Mouse (Mus musculus) embryonic facial prominence, embryonic 14.5 days (tissue): ENCODE results near the gene Ninj2. TPM values are rescaled to one million over a fixed set of nuclear protein-coding genes. Genes with fewer than 3 reads are reported as not detected.

Source experiments
- ATAC-seq: fragments of 200-750 bp; cut with Nextera tagmentation; 2 replicates; pipeline ENCODE4 v1.8.0; 2017; ENCODE audit warnings: low read depth, moderate number of reproducible peaks, moderate TSS enrichment
- DNase-seq: peaks from one replicate; pipeline ENCODE4 v3.0.0-alpha.2; 2015; ENCODE audit warnings: low spot score
- H3K27ac ChIP-seq: fragments of 300-500 bp; sonication (generic); replicated peaks from 2 replicates; pipeline ENCODE4 v1.5.1; 2014; ENCODE audit warnings: low read depth, mild to moderate bottlenecking, low read length, moderate library complexity
- H3K27me3 ChIP-seq: fragments of 300-500 bp; sonication (generic); replicated peaks from 2 replicates; pipeline ENCODE4 v1.6.1; 2014; ENCODE audit warnings: low read length; ENCODE audit not compliant: control insufficient read depth, insufficient read depth
- H3K36me3 ChIP-seq: fragments of 300-500 bp; sonication (generic); 2 replicates; pipeline ENCODE4 v1.6.1; 2014; ENCODE audit warnings: low read length, mixed read lengths; ENCODE audit not compliant: control insufficient read depth, insufficient read depth
- H3K4me1 ChIP-seq: fragments of 300-500 bp; sonication (generic); 2 replicates; pipeline ENCODE4 v1.6.1; 2014; ENCODE audit warnings: antibody characterized with exemption, low read length; ENCODE audit not compliant: control insufficient read depth, insufficient read depth
- H3K4me2 ChIP-seq: fragments of 300-500 bp; sonication (generic); 2 replicates; pipeline ENCODE4 v1.6.1; 2014; ENCODE audit warnings: low read depth, mild to moderate bottlenecking, low read length, moderate library complexity, mixed read lengths
- H3K4me3 ChIP-seq: fragments of 300-500 bp; sonication (generic); 2 replicates; pipeline ENCODE4 v1.5.1; 2014; ENCODE audit warnings: low read depth, mild to moderate bottlenecking, low read length
- H3K9ac ChIP-seq: fragments of 300-500 bp; sonication (generic); 2 replicates; pipeline ENCODE4 v1.6.1; 2014; ENCODE audit warnings: low read depth, mild to moderate bottlenecking, low read length, moderate library complexity, mixed read lengths
- H3K9me3 ChIP-seq: fragments of 300-500 bp; sonication (generic); 2 replicates; pipeline ENCODE4 v1.6.1; 2016; ENCODE audit warnings: low read length; ENCODE audit not compliant: control insufficient read depth
- WGBS: fragments of 180-500 bp; shearing (Covaris S2); extraction: QIAGEN DNeasy Blood & Tissue Kit; methylation state at CpG from one replicate; pipeline ENCODE4 v1.1.7; 2014; 5-methylcytosine and 5-hydroxymethylcytosine counted together
- polyA plus RNA-seq: library from polyadenylated mRNA; unstranded; fragments of >200 nt; fragmentation: Nextera tagmentation; extraction: Ambion mirVana; gene quantifications from 2 replicates; pipeline ENCODE4 v1.2.1, GENCODE M21; 2014

Gene Ninj2
- polyA plus RNA-seq, 1 experiment from 2014 or later, result 0.61 TPM

DNA sequence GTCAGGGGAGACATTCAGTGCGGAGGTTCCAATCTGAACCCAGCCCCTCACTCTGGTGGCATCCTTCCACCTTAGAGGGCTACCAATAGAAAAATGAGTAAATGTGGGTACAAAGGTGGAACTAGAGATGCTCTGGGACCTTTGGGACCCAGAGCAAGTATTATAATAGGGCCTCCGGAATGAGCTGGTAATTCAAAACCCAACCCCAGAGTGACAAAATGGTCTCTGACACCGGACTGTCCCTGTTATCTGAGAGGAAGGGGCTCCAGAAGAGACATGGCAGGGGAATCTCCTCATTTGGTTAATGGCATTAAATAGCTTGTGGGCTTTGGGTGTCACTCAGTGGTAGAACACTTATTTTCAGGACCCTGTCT lies 18.2 kb downstream of the Ninj2 start:
- Histone ChIP-seq H3K9ac (no peak overlapping the region), H3K27ac (0 out of 2 replicates have a peak overlapping the region, but pooled peaks have one; percentile 85), H3K4me3 (no peak overlapping the region), H3K4me1 (peaks cover 25% of the 10 kb centered on the region), H3K9me3 (no peaks in the 10 kb centered on the region), H3K4me2 (no peak overlapping the region), H3K27me3 (no peaks in the 10 kb centered on the region), H3K36me3 (no peaks in the 10 kb centered on the region)
- ATAC-seq (no peak), DNase-seq (no peak)
- WGBS, result 67% methylated on average over 3 of the region's 3 CpGs

DNA sequence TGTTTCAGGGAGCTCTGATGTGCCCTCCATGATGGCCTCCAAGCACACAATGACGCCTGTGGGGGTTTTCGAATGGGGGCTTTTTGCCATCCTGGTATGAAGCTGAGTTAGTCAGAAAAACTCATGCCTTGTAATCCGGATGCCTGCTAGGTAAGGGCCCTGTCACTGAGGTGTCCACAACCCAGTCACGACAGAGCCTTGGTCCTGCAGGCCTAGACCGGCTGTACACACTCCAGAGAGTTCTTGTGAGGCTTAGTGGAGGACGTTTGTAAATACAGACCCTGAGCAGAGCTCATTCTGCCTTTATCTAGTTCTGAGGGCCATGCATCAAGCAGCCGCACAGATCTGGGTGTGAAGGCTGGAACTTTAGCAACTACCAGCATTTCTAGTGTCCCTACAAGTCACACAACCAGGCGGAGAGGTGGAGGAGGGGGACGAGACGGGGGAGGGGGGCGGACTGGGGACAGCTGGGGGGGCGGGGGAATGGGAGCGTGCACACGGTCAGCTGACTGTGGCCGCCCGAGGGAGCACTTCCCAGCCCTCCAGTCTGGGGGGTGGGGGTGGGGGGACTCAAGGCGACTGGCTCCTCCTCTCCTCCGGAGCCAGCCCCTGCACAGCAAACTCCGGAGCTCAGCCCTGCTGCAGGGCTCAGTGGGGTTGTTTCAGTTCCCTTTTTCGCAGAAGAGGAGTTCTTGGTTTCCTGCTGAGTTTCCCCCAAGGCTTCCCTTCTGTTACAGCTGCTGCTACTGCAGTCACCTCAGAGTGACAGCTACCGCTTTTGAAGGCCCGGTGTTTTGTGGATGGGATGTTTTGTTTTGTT lies 19.0 kb downstream of the Ninj2 start:
- peak overlapping the region; percentile 85 for H3K27ac ChIP-seq
- DNase-seq (peak; percentile 95), ATAC-seq (peak; percentile 90)
- peak overlapping the region; percentile 25 for H3K4me3 ChIP-seq
- H3K27me3 ChIP-seq, result no peaks in the 10 kb centered on the region
- H3K9ac ChIP-seq, result peak overlapping the region; percentile 48; the same call in 1 of the 2 replicates
- WGBS, result 15% methylated on average over 10 of the region's 22 CpGs
- H3K36me3 ChIP-seq, result no peaks in the 10 kb centered on the region
- H3K4me2 ChIP-seq, result peak overlapping the region; percentile 48
- peaks cover 25% of the 10 kb centered on the region for H3K4me1 ChIP-seq
- no peaks in the 10 kb centered on the region for H3K9me3 ChIP-seq

DNA sequence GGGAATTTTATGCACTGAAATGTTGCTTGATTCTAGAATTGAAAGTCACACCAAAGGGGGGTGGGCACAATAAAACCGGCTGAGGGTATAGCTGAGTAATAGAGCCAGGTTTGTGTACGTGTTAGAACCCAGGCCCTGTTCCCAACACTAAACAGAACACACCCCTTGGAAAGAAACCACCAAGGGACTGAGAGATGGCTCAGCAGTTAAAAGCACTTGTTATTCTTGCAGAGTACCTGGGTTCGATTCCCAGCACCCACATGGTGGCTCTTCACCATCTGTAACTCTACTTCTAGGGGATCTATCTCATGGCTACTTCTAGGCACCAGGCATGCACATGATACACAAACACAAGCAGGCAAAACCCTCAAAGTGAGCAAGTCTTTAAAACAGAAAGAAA lies 20.7 kb downstream of the Ninj2 start:
- Histone ChIP-seq H3K27me3 (no peaks in the 10 kb centered on the region), H3K9me3 (no peaks in the 10 kb centered on the region), H3K9ac (no peak overlapping the region), H3K27ac (peak overlapping the region; percentile 78), H3K4me2 (no peak overlapping the region), H3K4me1 (peaks cover 21% of the 10 kb centered on the region), H3K36me3 (no peaks in the 10 kb centered on the region), H3K4me3 (no peak overlapping the region)
- ATAC-seq, result no peak
- no peak for DNase-seq
- WGBS, result 86% methylated on average over 3 of the region's 3 CpGs

GRCm38 (mm10) chr6:120114271-120114670 lies 21.1 kb downstream of the Ninj2 start:
- Histone ChIP-seq H3K4me3 (no peak overlapping the region), H3K27ac (peak overlapping the region; percentile 78), H3K4me1 (peaks cover 17% of the 10 kb centered on the region), H3K36me3 (no peaks in the 10 kb centered on the region), H3K4me2 (no peak overlapping the region), H3K27me3 (no peaks in the 10 kb centered on the region), H3K9ac (no peak overlapping the region), H3K9me3 (no peaks in the 10 kb centered on the region)
- no peak for DNase-seq
- no peak for ATAC-seq
- WGBS, result 71% methylated on average over 1 of the region's 1 CpGs

DNA sequence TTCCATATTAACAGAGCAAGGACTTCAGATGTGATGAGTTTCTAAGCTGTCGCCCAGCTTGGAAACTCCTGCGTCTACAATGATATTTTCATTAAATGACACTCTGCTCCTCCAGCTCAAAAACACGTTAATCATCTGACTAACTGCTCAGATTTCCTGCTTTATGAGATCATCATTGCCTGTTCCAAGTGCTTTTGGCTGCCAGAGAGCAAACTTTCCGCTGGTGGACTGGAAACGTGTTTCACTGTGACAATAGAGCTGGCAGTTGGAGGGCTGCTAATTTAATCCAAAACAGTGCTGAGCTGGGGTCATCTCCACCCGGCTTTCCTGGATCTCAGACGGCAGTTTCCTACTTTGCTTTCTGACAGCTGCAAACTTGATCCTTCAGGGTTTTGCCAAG lies 21.5 kb downstream of the Ninj2 start:
- DNase-seq (peak; percentile 92), ATAC-seq (peak; percentile 47; the same call in 1 of the 2 replicates)
- Histone ChIP-seq H3K36me3 (no peaks in the 10 kb centered on the region), H3K9me3 (no peaks in the 10 kb centered on the region), H3K9ac (no peak overlapping the region), H3K4me3 (no peak overlapping the region), H3K27me3 (no peaks in the 10 kb centered on the region), H3K4me2 (no peak overlapping the region; the same call in 1 of the 2 replicates), H3K27ac (peak overlapping the region; percentile 78), H3K4me1 (peaks cover 15% of the 10 kb centered on the region)
- 7% methylated on average over 7 of the region's 7 CpGs for WGBS

DNA sequence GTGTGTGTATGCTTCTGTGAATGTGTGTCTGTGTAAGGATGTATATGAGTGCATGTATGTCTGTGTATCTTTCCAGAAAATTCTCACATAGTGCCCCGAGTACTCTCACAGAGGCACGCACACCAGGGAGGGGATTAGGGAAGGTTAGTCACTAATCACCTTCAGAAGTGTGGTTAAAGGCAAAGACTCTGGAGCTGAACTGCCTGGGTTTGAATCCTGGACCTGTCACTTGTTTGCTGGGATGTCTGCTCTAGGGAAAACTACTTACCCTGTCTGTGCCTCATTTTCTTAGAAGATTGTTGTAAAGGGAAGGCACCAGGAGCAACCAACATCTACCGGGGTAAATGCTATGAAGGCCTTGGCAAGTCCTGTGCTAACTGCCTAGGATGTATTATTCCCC lies 22.3 kb downstream of the Ninj2 start:
- ATAC-seq, result no peak
- Histone ChIP-seq H3K4me3 (no peak overlapping the region), H3K27me3 (no peaks in the 10 kb centered on the region), H3K9me3 (no peaks in the 10 kb centered on the region), H3K36me3 (no peaks in the 10 kb centered on the region), H3K4me1 (peaks cover 15% of the 10 kb centered on the region), H3K4me2 (no peak overlapping the region), H3K9ac (no peak overlapping the region), H3K27ac (peak overlapping the region; percentile 78; the same call in 1 of the 2 replicates)
- no peak for DNase-seq
- WGBS, result 42% methylated on average over 3 of the region's 3 CpGs

- WGBS, result 78% methylated on average over 5 of the region's 5 CpGs
- Histone ChIP-seq H3K4me3 (no peak overlapping the region), H3K9me3 (no peaks in the 10 kb centered on the region), H3K9ac (no peak overlapping the region), H3K27me3 (no peaks in the 10 kb centered on the region), H3K36me3 (no peaks in the 10 kb centered on the region), H3K27ac (no peak overlapping the region), H3K4me1 (peaks cover 8% of the 10 kb centered on the region; the same call in 1 of the 2 replicates), H3K4me2 (no peak overlapping the region)
- ATAC-seq (no peak), DNase-seq (no peak)
These were observed 26.7 kb downstream of the Ninj2 start for GRCm38 (mm10) chr6:120119824-120120223.

- Histone ChIP-seq H3K4me1 (no peaks in the 10 kb centered on the region), H3K4me2 (no peak overlapping the region), H3K4me3 (no peak overlapping the region), H3K9ac (no peak overlapping the region), H3K27ac (no peak overlapping the region), H3K27me3 (no peaks in the 10 kb centered on the region), H3K9me3 (peaks cover 6% of the 10 kb centered on the region; the same call in 1 of the 2 replicates), H3K36me3 (no peaks in the 10 kb centered on the region)
- DNase-seq, result no peak
- ATAC-seq, result no peak
- WGBS, result 86% methylated on average over 7 of the region's 7 CpGs
These were observed 31.5 kb downstream of the Ninj2 start for GRCm38 (mm10) chr6:120124688-120125087.

GRCm38 (mm10) chr6:120126456-120126855 lies 33.3 kb downstream of the Ninj2 start:
- Histone ChIP-seq H3K4me3 (no peak overlapping the region), H3K9ac (no peak overlapping the region), H3K27me3 (no peaks in the 10 kb centered on the region), H3K4me2 (no peak overlapping the region), H3K9me3 (peaks cover 6% of the 10 kb centered on the region; the same call in 1 of the 2 replicates), H3K27ac (no peak overlapping the region), H3K36me3 (no peaks in the 10 kb centered on the region), H3K4me1 (no peaks in the 10 kb centered on the region)
- ATAC-seq (no peak), DNase-seq (no peak)
- WGBS, result 91% methylated on average over 8 of the region's 8 CpGs
